Mouse (Mus musculus) induced T-regulatory cell, adult 2 months (primary cell): ENCODE data around the gene Ces3a.
"Not testable (repeated sequence)": the region's sequence is repeated elsewhere in the genome, so short reads cannot be mapped to it uniquely, and the experiment has no call there.

ENCODE experiments used
- DNase-seq: peaks from one replicate; pipeline ENCODE4 v3.0.0-alpha.2; 2012; ENCODE audit warnings: low read depth

Gene Ces3a

DNA sequence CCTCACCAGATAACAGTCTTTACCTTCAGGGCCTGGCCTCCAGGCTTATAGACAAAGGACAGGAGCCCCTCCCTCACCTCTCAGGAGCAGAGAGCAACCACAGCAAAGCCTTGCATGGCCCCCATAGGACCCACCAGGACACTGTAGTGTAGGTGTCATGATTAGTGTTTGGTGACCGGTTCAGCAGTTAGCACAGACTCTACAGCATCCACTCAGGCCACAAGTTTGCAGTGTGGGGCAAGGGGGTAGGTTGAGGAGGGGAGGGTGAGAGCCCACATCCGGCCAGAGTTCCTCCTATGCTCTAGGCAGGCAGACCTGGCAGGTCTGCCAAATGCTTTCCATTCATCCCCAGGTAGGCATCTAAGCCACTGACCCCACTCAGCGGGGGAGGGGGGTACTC lies 45.6 kb downstream of the Ces3a start:
- no peak for DNase-seq

GRCm38 (mm10) chr8:105102101-105102785 lies 53.8 kb downstream of the Ces3a start:
- DNase-seq, result not testable (repeated sequence)

GRCm38 (mm10) chr8:105103701-105104100 lies 55.3 kb downstream of the Ces3a start:
- DNase-seq, result not testable (repeated sequence)

GRCm38 (mm10) chr8:105104220-105104619 lies 55.8 kb downstream of the Ces3a start:
- DNase-seq, result no peak
